Mouse (Mus musculus) bone marrow macrophage, adult 2 months (primary cell): ENCODE measurements around the gene Psap.

Source experiments
- CTCF ChIP-seq: IDR thresholded peaks from 2 replicates; pipeline ENCODE4 v1.5.1; 2012; ENCODE audit warnings: low read depth, mild to moderate bottlenecking, low read length, moderate library complexity
- POLR2A ChIP-seq: IDR thresholded peaks from 2 replicates; pipeline ENCODE4 v1.6.1; 2012; ENCODE audit warnings: mild to moderate bottlenecking, low read depth, low read length, borderline replicate concordance

DNA sequence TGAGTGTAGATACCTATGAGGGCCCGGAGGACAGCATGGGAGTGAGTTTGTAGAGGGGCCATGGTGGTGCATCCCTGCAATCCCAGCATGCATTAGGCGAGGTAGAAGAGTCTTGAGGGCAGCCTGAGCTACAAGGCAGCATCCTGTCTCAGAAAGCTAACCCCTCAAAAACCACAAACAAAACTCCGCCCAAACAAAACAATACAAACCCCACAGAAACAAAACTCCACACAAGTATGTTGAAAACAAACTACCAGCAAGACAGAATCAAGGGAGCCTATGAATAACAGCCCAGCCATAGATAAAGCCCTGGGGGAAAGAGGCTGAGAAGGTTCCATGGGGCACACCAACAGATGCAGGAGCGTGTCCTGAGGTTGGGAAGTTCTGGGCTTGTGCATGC, 68.6 kb downstream of the Psap start:
- TF ChIP-seq CTCF (no peak), POLR2A (no peak)
